ENCODE assay signal across 11 mouse cellular contexts in the genomic region with DNA sequence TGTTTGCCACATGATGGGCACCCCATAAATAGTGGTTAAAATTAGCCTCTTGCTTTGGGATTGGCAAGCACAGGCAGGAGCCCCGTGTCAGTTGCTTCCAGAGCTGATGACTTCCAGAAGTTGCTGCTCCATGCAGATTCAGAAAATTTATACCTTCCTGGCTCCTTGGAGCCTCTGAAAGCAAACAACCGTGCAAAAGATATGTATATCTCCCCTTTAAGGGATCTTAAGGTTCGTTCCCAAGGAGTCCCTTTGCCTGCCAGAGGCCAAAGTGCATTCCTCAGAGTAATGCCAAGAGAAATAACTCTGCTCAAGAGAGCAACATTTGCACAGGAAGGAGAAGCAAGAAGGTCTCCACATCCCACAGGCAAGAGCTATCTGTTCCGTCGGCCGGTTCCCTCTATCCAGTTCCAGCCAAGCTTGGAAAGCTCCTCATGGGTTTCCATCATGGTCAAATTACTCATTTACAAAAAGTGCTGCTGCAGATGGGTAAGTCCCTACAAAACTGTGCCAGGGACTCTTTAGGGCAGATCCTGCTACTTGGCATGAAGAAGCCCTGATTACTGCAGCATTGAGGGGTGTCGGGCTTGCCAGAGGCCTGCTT.
DNase-seq lines count a peak whose midpoint lies in the region; ATAC-seq and TF ChIP-seq lines count a peak whose summit lies in the region.
"Had no signal": no experiment of that assay in that cellular context is flagged by ENCODE, and none has a peak within 500 bp of the region (broad histone marks: within the 10 kb centered on the region; RNA-seq: fewer than 3 reads in every experiment).

No protein-coding gene starts in this region.

- no peak for ATAC-seq in lung, embryonic 15.5 days (ENCODE audit: borderline replicate concordance, extremely low read depth, low FRiP score, low TSS enrichment)
- ATAC-seq in stomach, embryonic 14.5 days (ENCODE audit: insufficient number of reproducible peaks, insufficient read depth, low FRiP score, low read depth): peak; percentile 56; the same call in 1 of the 2 replicates
- ATAC-seq in erythroblast, adult 5-6 weeks (replicated peaks; ENCODE audit: low FRiP score, poor library complexity, severe bottlenecking): no peak
- ATAC-seq: forebrain, embryonic 13.5 days had no signal

- no peak overlapping the region for H3K4me2 ChIP-seq in lung, embryonic 15.5 days
- H3K4me2 ChIP-seq in stomach, embryonic 14.5 days (replicated peaks; ENCODE audit: low read depth, low read length): no peak overlapping the region
- H3K4me2 ChIP-seq: forebrain, embryonic 13.5 days; hindbrain, embryonic 12.5 days; neural tube, embryonic 13.5 days had no signal

- 51% methylated on average over 7 of the region's 7 CpGs for WGBS in lung, embryonic 15.5 days
- WGBS in lung, adult 2 months: 63% methylated on average over 7 of the region's 7 CpGs
- WGBS in kidney, adult 2 months: 27% methylated on average over 7 of the region's 7 CpGs
- WGBS in stomach, embryonic 14.5 days: 44% methylated on average over 7 of the region's 7 CpGs
- 80% methylated on average over 7 of the region's 7 CpGs for WGBS in thymus, adult 2 months

- DNase-seq in lung, adult 2 months: no peak
- DNase-seq in gastrocnemius, postnatal 14 days: peak; percentile 16
- peak; percentile 11 for DNase-seq in kidney, adult 2 months
- DNase-seq in layer of hippocampus, adult 9-10 months (ENCODE audit: low spot score): no peak
- no peak for DNase-seq in thymus, adult 2 months

- H3K9me3 ChIP-seq in lung, embryonic 15.5 days: no peaks in the 10 kb centered on the region
- no peaks in the 10 kb centered on the region for H3K9me3 ChIP-seq in stomach, embryonic 14.5 days (ENCODE audit: control insufficient read depth, low read depth, low read length)
- H3K9me3 ChIP-seq: forebrain, embryonic 13.5 days; hindbrain, embryonic 12.5 days; neural tube, embryonic 13.5 days had no signal

- peak overlapping the region; percentile 46 for H3K27ac ChIP-seq in lung, embryonic 15.5 days
- no peak overlapping the region for H3K27ac ChIP-seq in kidney, adult 2 months (ENCODE audit: insufficient read depth, low read depth, low read length)
- peak overlapping the region; percentile 67; the same call in 1 of the 2 replicates for H3K27ac ChIP-seq in stomach, embryonic 14.5 days (ENCODE audit: low read length)
- no peak overlapping the region for H3K27ac ChIP-seq in thymus, adult 2 months (ENCODE audit: control insufficient read depth, insufficient read depth, low read length)
- H3K27ac ChIP-seq: forebrain, embryonic 13.5 days; hindbrain, embryonic 12.5 days; neural tube, embryonic 13.5 days had no signal

- H3K4me1 ChIP-seq in lung, embryonic 15.5 days: peaks cover 23% of the 10 kb centered on the region
- no peaks in the 10 kb centered on the region for H3K4me1 ChIP-seq in lung, adult 2 months (ENCODE audit: control insufficient read depth, insufficient read depth, low read length)
- H3K4me1 ChIP-seq in kidney, adult 2 months (ENCODE audit: control insufficient read depth, insufficient read depth, low read length): no peaks in the 10 kb centered on the region
- peaks cover 9% of the 10 kb centered on the region; the same call in 1 of the 2 replicates for H3K4me1 ChIP-seq in stomach, embryonic 14.5 days (ENCODE audit: control insufficient read depth, insufficient read depth, low read length)
- no peaks in the 10 kb centered on the region for H3K4me1 ChIP-seq in thymus, adult 2 months (replicated peaks; ENCODE audit: control insufficient read depth, insufficient read depth, low read length)
- H3K4me1 ChIP-seq: forebrain, embryonic 13.5 days; hindbrain, embryonic 12.5 days; neural tube, embryonic 13.5 days had no signal

- intact Hi-C loops in gastrocnemius, postnatal 14 days (cut with DNase I; ENCODE audit: low total_unique reads): no loop called here

- H3K36me3 ChIP-seq in lung, embryonic 15.5 days: no peaks in the 10 kb centered on the region
- H3K36me3 ChIP-seq in kidney, adult 2 months (ENCODE audit: control insufficient read depth, insufficient read depth, low read length): no peaks in the 10 kb centered on the region
- H3K36me3 ChIP-seq in stomach, embryonic 14.5 days (ENCODE audit: control insufficient read depth, insufficient read depth, low read length): no peaks in the 10 kb centered on the region
- no peaks in the 10 kb centered on the region for H3K36me3 ChIP-seq in thymus, adult 2 months (ENCODE audit: control insufficient read depth, insufficient read depth, low read length)
- H3K36me3 ChIP-seq: hindbrain, embryonic 12.5 days; neural tube, embryonic 13.5 days had no signal

- no peak overlapping the region for H3K4me3 ChIP-seq in lung, embryonic 15.5 days
- H3K4me3 ChIP-seq in lung, adult 2 months (replicated peaks; ENCODE audit: extremely low read depth, low read depth, low read length): no peak overlapping the region
- H3K4me3 ChIP-seq in kidney, adult 2 months (ENCODE audit: insufficient read depth, low read depth, low read length): no peak overlapping the region
- no peak overlapping the region for H3K4me3 ChIP-seq in stomach, embryonic 14.5 days (ENCODE audit: low read depth, low read length)
- H3K4me3 ChIP-seq in thymus, adult 2 months (ENCODE audit: control insufficient read depth, insufficient read depth, low read length): no peak overlapping the region
- H3K4me3 ChIP-seq: forebrain, embryonic 13.5 days; hindbrain, embryonic 12.5 days; neural tube, embryonic 13.5 days had no signal

- no peaks in the 10 kb centered on the region for H3K27me3 ChIP-seq in lung, embryonic 15.5 days
- no peaks in the 10 kb centered on the region for H3K27me3 ChIP-seq in kidney, adult 2 months (replicated peaks; ENCODE audit: control insufficient read depth, insufficient read depth, low read length)
- H3K27me3 ChIP-seq in stomach, embryonic 14.5 days (ENCODE audit: control insufficient read depth, insufficient read depth, low read length): no peaks in the 10 kb centered on the region
- no peaks in the 10 kb centered on the region for H3K27me3 ChIP-seq in thymus, adult 2 months (ENCODE audit: control insufficient read depth, insufficient read depth, low read length)
- H3K27me3 ChIP-seq: forebrain, embryonic 13.5 days; hindbrain, embryonic 12.5 days; neural tube, embryonic 13.5 days had no signal

- no peak overlapping the region for H3K9ac ChIP-seq in lung, embryonic 15.5 days
- no peak overlapping the region for H3K9ac ChIP-seq in stomach, embryonic 14.5 days (replicated peaks; ENCODE audit: low read depth, low read length)
- H3K9ac ChIP-seq: forebrain, embryonic 13.5 days; hindbrain, embryonic 12.5 days; neural tube, embryonic 13.5 days had no signal

- no peak for TF ChIP-seq POLR2A in lung, adult 2 months (IDR thresholded peaks at IDR 0.05; ENCODE audit: borderline replicate concordance, extremely low read depth, low read depth, low read length)
- TF ChIP-seq POLR2A in kidney, adult 2 months (IDR thresholded peaks at IDR 0.05; ENCODE audit: low read depth, low read length): no peak
- TF ChIP-seq POLR2A in thymus, adult 2 months (IDR thresholded peaks at IDR 0.05; ENCODE audit: control insufficient read depth, extremely low read depth, insufficient read depth, low read length, poor library complexity): no peak

- TF ChIP-seq CTCF in lung, adult 2 months (IDR thresholded peaks at IDR 0.05; ENCODE audit: insufficient read depth, low read length): no peak
- no peak for TF ChIP-seq CTCF in kidney, adult 2 months (conservative IDR thresholded peaks at IDR 0.05; ENCODE audit: insufficient read depth, insufficient read length, low read depth, low read length)
- no peak for TF ChIP-seq CTCF in thymus, adult 2 months (IDR thresholded peaks at IDR 0.05; ENCODE audit: borderline replicate concordance, control insufficient read depth, extremely low read depth, insufficient read depth, low read length, poor library complexity)

Comparison
In these comparisons a context has a peak if more than half of its experiments do, and no peak if none do; other contexts are left out.
1. H3K27ac ChIP-seq: peak in lung, embryonic 15.5 days (single experiment) and stomach, embryonic 14.5 days (single experiment); none in kidney, adult 2 months (single experiment) and thymus, adult 2 months (single experiment).
2. DNase-seq: peak in gastrocnemius, postnatal 14 days (single experiment) and kidney, adult 2 months (single experiment); none in lung, adult 2 months (single experiment), layer of hippocampus, adult 9-10 months (single experiment) and thymus, adult 2 months (single experiment).